Mouse (Mus musculus) lung, postnatal 0 days (tissue): Measurements from ENCODE around the gene Prtg. TPM values are rescaled to one million over a fixed set of nuclear protein-coding genes. Genes with fewer than 3 reads are reported as not detected.
A peak's percentile ranks its signal among the peaks of the same experiment; 100 is the strongest.

Experiments
- ATAC-seq: fragments of 200-750 bp; cut with Nextera tagmentation; 2 replicates; pipeline ENCODE4 v1.8.0; 2017; ENCODE audit warnings: moderate library complexity
- DNase-seq: peaks from one replicate; pipeline ENCODE4 v3.0.0-alpha.2; 2016; ENCODE audit warnings: low spot score
- H3K27ac ChIP-seq: fragments of 300-500 bp; sonication (generic); 2 replicates; pipeline ENCODE4 v1.5.1; 2014; ENCODE audit warnings: antibody characterized with exemption, mild to moderate bottlenecking, low read length, mixed read lengths
- H3K27me3 ChIP-seq: fragments of 300-500 bp; sonication (generic); replicated peaks from 2 replicates; pipeline ENCODE4 v1.6.1; 2014; ENCODE audit warnings: low read length, mixed read lengths; ENCODE audit not compliant: insufficient read depth
- H3K36me3 ChIP-seq: fragments of 300-500 bp; sonication (generic); 2 replicates; pipeline ENCODE4 v1.6.1; 2014; ENCODE audit warnings: low read length, mixed read lengths; ENCODE audit not compliant: insufficient read depth
- H3K4me1 ChIP-seq: fragments of 300-500 bp; sonication (generic); 2 replicates; pipeline ENCODE4 v1.6.1; 2014; ENCODE audit warnings: antibody characterized with exemption, low read depth, low read length, mixed read lengths; ENCODE audit not compliant: insufficient read depth
- H3K4me2 ChIP-seq: fragments of 300-500 bp; sonication (generic); replicated peaks from 2 replicates; pipeline ENCODE4 v1.6.1; 2014; ENCODE audit warnings: low read depth, mild to moderate bottlenecking, low read length, moderate library complexity, mixed read lengths
- H3K4me3 ChIP-seq: fragments of 300-500 bp; sonication (generic); 2 replicates; pipeline ENCODE4 v1.5.1; 2014; ENCODE audit warnings: low read depth, low read length
- H3K9ac ChIP-seq: fragments of 300-500 bp; sonication (generic); replicated peaks from 2 replicates; pipeline ENCODE4 v1.6.1; 2014; ENCODE audit warnings: low read depth, mild to moderate bottlenecking
- H3K9me3 ChIP-seq: fragments of 300-500 bp; sonication (generic); 2 replicates; pipeline ENCODE4 v1.6.1; 2016; ENCODE audit warnings: low read length, mixed read lengths
- CTCF ChIP-seq: IDR thresholded peaks from 2 replicates; pipeline ENCODE4 v1.5.1; 2016; ENCODE audit warnings: antibody characterized with exemption, mild to moderate bottlenecking
- EP300 ChIP-seq: IDR thresholded peaks from 2 replicates; pipeline ENCODE4 v1.6.1; 2016; ENCODE audit warnings: antibody characterized with exemption, mild to moderate bottlenecking, control low read depth
- WGBS: fragments of 180-500 bp; shearing (Covaris S2); extraction: QIAGEN DNeasy Blood & Tissue Kit; methylation state at CpG from one replicate; pipeline ENCODE4 v1.1.7; 2014; 5-methylcytosine and 5-hydroxymethylcytosine counted together
- polyA plus RNA-seq: library from polyadenylated mRNA; unstranded; fragments of >200 nt; fragmentation: Nextera tagmentation; extraction: Ambion mirVana; gene quantifications from 2 replicates; pipeline ENCODE4 v1.2.1, GENCODE M21; 2015

The Prtg gene
- polyA plus RNA-seq, 1 experiment from 2014 or later = 0.04 TPM

GRCm38 (mm10) chr9:72949572-72949971 lies 142.9 kb downstream of the Prtg start:
- no peaks in the 10 kb centered on the region for H3K36me3 ChIP-seq
- H3K9ac ChIP-seq = no peak overlapping the region
- H3K4me3 ChIP-seq = no peak overlapping the region
- ATAC-seq (no peak), DNase-seq (no peak)
- no peaks in the 10 kb centered on the region for H3K9me3 ChIP-seq
- TF ChIP-seq EP300 (no peak), CTCF (no peak)
- no peaks in the 10 kb centered on the region for H3K27me3 ChIP-seq
- 70% methylated on average over 7 of the region's 7 CpGs for WGBS
- no peak overlapping the region for H3K4me2 ChIP-seq
- no peaks in the 10 kb centered on the region for H3K4me1 ChIP-seq
- H3K27ac ChIP-seq = no peak overlapping the region

GRCm38 (mm10) chr9:72954746-72955145 lies 148.1 kb downstream of the Prtg start:
- 52% methylated on average over 2 of the region's 2 CpGs for WGBS
- Histone ChIP-seq H3K4me1 (peaks cover 4% of the 10 kb centered on the region; the same call in 1 of the 2 replicates), H3K4me3 (no peak overlapping the region), H3K4me2 (no peak overlapping the region), H3K9me3 (no peaks in the 10 kb centered on the region), H3K27me3 (no peaks in the 10 kb centered on the region), H3K36me3 (no peaks in the 10 kb centered on the region), H3K27ac (no peak overlapping the region), H3K9ac (no peak overlapping the region)
- peak; percentile 29 for DNase-seq
- TF ChIP-seq CTCF = peak; percentile 61
- no peak for TF ChIP-seq EP300
- ATAC-seq = no peak

- Histone ChIP-seq H3K27ac (no peak overlapping the region), H3K4me1 (peaks cover 4% of the 10 kb centered on the region; the same call in 1 of the 2 replicates), H3K36me3 (no peaks in the 10 kb centered on the region), H3K9ac (no peak overlapping the region), H3K9me3 (no peaks in the 10 kb centered on the region), H3K27me3 (no peaks in the 10 kb centered on the region), H3K4me2 (no peak overlapping the region), H3K4me3 (no peak overlapping the region)
- no peak for ATAC-seq
- no peak for TF ChIP-seq EP300
- TF ChIP-seq CTCF = peak; percentile 79
- peak; percentile 53 for DNase-seq
- WGBS = 4% methylated on average over 1 of the region's 1 CpGs
These were observed 148.9 kb downstream of the Prtg start for GRCm38 (mm10) chr9:72955546-72955945.

GRCm38 (mm10) chr9:72958521-72959450 lies 152.1 kb downstream of the Prtg start, which contains the start of the genes Dyx1c1 and Gm44503:
Gene Dyx1c1 (plus strand): TSS chr9:72958785.
Gene Gm44503 (plus strand): TSS chr9:72958852.
- DNase-seq = peak; percentile 93
- H3K27ac ChIP-seq = peak within 1 kb of the TSS; percentile 73
- peak within 1 kb of the TSS; percentile 63 for H3K4me3 ChIP-seq
- no peak for TF ChIP-seq EP300
- peak; percentile 43 for TF ChIP-seq CTCF
- peak within 1 kb of the TSS; percentile 74 for H3K4me2 ChIP-seq
- no peaks in the 10 kb centered on the region for H3K27me3 ChIP-seq
- H3K9ac ChIP-seq = peak within 1 kb of the TSS; percentile 54
- WGBS = 1% methylated on average over 43 of the region's 43 CpGs
- peaks cover 4% of the 10 kb centered on the region; the same call in 1 of the 2 replicates for H3K4me1 ChIP-seq
- no peaks in the 10 kb centered on the region for H3K9me3 ChIP-seq
- no peaks in the 10 kb centered on the region for H3K36me3 ChIP-seq
- ATAC-seq = peak; percentile 96

GRCm38 (mm10) chr9:72961346-72961745 lies 154.7 kb downstream of the Prtg start:
- no peak overlapping the region for H3K4me3 ChIP-seq
- TF ChIP-seq CTCF (no peak), EP300 (no peak)
- ATAC-seq (no peak), DNase-seq (no peak)
- H3K9me3 ChIP-seq = no peaks in the 10 kb centered on the region
- H3K27ac ChIP-seq = no peak overlapping the region
- H3K36me3 ChIP-seq = no peaks in the 10 kb centered on the region
- no peak overlapping the region for H3K9ac ChIP-seq
- WGBS = 66% methylated on average over 8 of the region's 8 CpGs
- peaks cover 4% of the 10 kb centered on the region; the same call in 1 of the 2 replicates for H3K4me1 ChIP-seq
- no peak overlapping the region for H3K4me2 ChIP-seq
- no peaks in the 10 kb centered on the region for H3K27me3 ChIP-seq

GRCm38 (mm10) chr9:72961959-72962358 lies 155.3 kb downstream of the Prtg start:
- ATAC-seq = no peak
- Histone ChIP-seq H3K36me3 (no peaks in the 10 kb centered on the region), H3K27me3 (no peaks in the 10 kb centered on the region), H3K4me1 (peaks cover 4% of the 10 kb centered on the region; the same call in 1 of the 2 replicates), H3K27ac (no peak overlapping the region), H3K9ac (no peak overlapping the region), H3K4me3 (no peak overlapping the region), H3K9me3 (no peaks in the 10 kb centered on the region), H3K4me2 (no peak overlapping the region)
- 70% methylated on average over 15 of the region's 15 CpGs for WGBS
- no peak for DNase-seq
- TF ChIP-seq CTCF = no peak
- no peak for TF ChIP-seq EP300

Other genes with a start within 250 kb of the Prtg start
- gene Nedd4, start 144.5 kb upstream of the Prtg start, polyA plus RNA-seq = 264 and 334 TPM in 2 replicates
- gene Pygo1, start 118.8 kb downstream of the Prtg start, polyA plus RNA-seq = 1.8 TPM in 2 replicates
- 2.4 and 3.4 TPM in 2 replicates for gene Dyx1c1, start 151.9 kb downstream of the Prtg start, polyA plus RNA-seq
- gene Gm44503, start 152.0 kb downstream of the Prtg start, polyA plus RNA-seq = not detected in 2 replicates
- gene Ccpg1os, start 178.5 kb downstream of the Prtg start, polyA plus RNA-seq = 31.2 and 38.3 TPM in 2 replicates
- 56.0 and 62.6 TPM in 2 replicates for gene Ccpg1, start 178.6 kb downstream of the Prtg start, polyA plus RNA-seq
- gene Pigb, start 233.5 kb downstream of the Prtg start, polyA plus RNA-seq = 5.5 and 6.5 TPM in 2 replicates
- gene Rab27a, start 238.0 kb downstream of the Prtg start, polyA plus RNA-seq = 41.6 and 48.7 TPM in 2 replicates